Mouse (Mus musculus) myocyte (in vitro differentiated cells): ENCODE results near the gene Mmaa.

Source experiments
- MAX ChIP-seq: IDR thresholded peaks from one replicate; pipeline ENCODE4 v1.6.1; 2011; ENCODE audit warnings: low read depth, mild to moderate bottlenecking, control low read depth
- MYOD1 ChIP-seq, 3 experiments: IDR thresholded peaks; one replicate each; pipeline ENCODE4 v1.6.1; 2011; ENCODE audit warnings: control low read depth in 2 of 3, low read depth in 2 of 3, mild to moderate bottlenecking in 2 of 3, moderate library complexity in 1 of 3; ENCODE audit not compliant: insufficient read length in 2 of 3, control insufficient read depth in 1 of 3
- MYOG ChIP-seq, 3 experiments: IDR thresholded peaks; one replicate each; pipeline ENCODE4 v1.6.1; 2011; ENCODE audit warnings: control low read depth in 2 of 3, low read depth in 2 of 3, mild to moderate bottlenecking in 2 of 3; ENCODE audit not compliant: insufficient read length in 2 of 3, control insufficient read depth in 1 of 3, insufficient read depth in 1 of 3
- POLR2A ChIP-seq: IDR thresholded peaks from one replicate; pipeline ENCODE4 v1.6.1; 2011; ENCODE audit warnings: low read depth, mild to moderate bottlenecking, control low read depth, moderate library complexity; ENCODE audit not compliant: insufficient read length
- POLR2AphosphoS2 ChIP-seq: IDR thresholded peaks from one replicate; pipeline ENCODE4 v1.6.1; 2011; ENCODE audit warnings: low read depth, control low read depth; ENCODE audit not compliant: insufficient read length
- REST ChIP-seq: IDR thresholded peaks from one replicate; pipeline ENCODE4 v1.6.1; 2011; ENCODE audit warnings: mild to moderate bottlenecking, control low read depth, moderate library complexity; ENCODE audit not compliant: insufficient read depth, insufficient read length
- SRF ChIP-seq: IDR thresholded peaks from one replicate; pipeline ENCODE4 v1.6.1; 2011; ENCODE audit warnings: low read depth; ENCODE audit not compliant: control insufficient read depth, insufficient read length
- USF1 ChIP-seq: IDR thresholded peaks from one replicate; pipeline ENCODE4 v1.6.1; 2011; ENCODE audit warnings: low read depth, mild to moderate bottlenecking, control low read depth, moderate library complexity

GRCm38 (mm10) chr8:79248470-79248869, 46.3 kb downstream of the Mmaa start, which contains the start of gene 1700011L22Rik:
- TF ChIP-seq MYOG (IDR thresholded peaks at IDR 0.05; ENCODE audit: control insufficient read depth in 1 of 3, insufficient read depth in 1 of 3, insufficient read length in 2 of 3, low read depth in 2 of 3) (no peak), POLR2A (no peak), MAX (no peak), POLR2AphosphoS2 (no peak), SRF (no peak), MYOD1 (IDR thresholded peaks at IDR 0.05; ENCODE audit: control insufficient read depth in 1 of 3, insufficient read length in 2 of 3, low read depth in 2 of 3) (no peak), USF1 (no peak), REST (no peak)
